Mouse (Mus musculus): ENCODE results near the gene Kcnj16.
A peak's percentile ranks its signal among the peaks of the same experiment; 100 is the strongest.

The Kcnj16 gene

DNA sequence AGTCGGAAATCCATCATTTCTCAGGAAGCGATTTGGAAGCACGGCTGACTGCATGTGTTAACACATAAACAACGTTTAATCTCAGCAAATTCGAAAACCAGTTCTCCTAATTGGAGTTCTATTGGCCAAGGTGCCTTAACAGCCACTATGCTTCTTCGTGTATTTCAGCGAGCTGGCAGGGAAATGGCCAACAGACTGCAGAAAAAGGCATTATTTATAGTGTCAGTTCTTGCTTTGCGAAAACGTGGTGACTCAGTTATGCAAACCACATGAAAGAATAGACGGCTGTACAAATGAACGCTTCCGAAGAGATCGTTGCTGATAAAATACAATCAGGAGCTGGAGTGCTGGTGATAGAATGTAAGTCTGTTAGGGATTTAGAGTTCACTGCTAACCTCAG is 88.2 kb downstream of the Kcnj16 start:
- DNase-seq (ENCODE audit: low spot score), result no peak

DNA sequence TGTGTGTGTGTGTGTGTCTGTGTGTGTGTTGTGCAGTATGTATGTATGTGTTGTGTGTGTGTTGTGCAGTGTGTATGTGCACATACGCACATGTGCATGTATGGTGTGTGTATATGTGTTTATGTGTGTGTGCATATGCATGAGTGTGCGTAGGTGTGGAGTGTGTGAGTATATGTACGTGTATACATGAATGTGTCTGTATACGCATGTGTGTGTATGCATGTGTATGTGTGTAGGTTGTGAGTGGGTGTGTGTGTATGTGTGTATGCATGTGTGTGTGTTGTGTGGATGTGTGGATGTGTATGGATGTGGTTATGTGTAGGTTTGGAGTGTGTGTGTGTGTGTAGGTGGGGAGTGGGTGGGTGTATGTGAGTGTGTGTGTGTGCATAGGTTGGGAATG is 89.6 kb downstream of the Kcnj16 start:
- DNase-seq (ENCODE audit: low spot score), result no peak

DNA sequence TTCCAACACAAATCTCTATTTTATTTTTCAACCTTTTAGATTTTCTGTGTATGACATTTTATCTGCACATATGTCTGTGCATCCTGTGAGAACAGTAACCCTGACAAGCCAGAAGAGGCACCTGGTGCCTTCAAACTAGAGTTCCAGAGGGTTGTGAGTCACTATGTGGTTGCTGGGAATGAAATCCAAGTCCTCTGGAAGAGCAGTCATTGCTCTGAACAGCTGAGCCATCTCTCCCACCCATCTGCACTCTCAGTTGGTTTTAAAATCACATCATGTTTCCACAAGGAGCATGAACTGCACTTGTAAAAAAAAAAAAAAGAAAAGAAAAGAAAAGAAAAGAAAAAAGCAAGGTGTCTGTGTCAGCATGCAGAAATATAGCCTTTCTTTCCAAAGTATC is 91.6 kb downstream of the Kcnj16 start:
- no peak for DNase-seq (ENCODE audit: low spot score)

- DNase-seq (ENCODE audit: low spot score), result no peak
Measured at GRCm38 (mm10) chr11:111060216-111060615, 92.4 kb downstream of the Kcnj16 start.

- no peak for DNase-seq (ENCODE audit: low spot score)
Measured at GRCm38 (mm10) chr11:111064751-111065527, 97.1 kb downstream of the Kcnj16 start.

- DNase-seq (ENCODE audit: low spot score), result peak; percentile 81
Measured at GRCm38 (mm10) chr11:111065635-111066298, 97.9 kb downstream of the Kcnj16 start, which contains the start of gene Kcnj2. Gene Kcnj2, plus strand, starts transcription at chr11:111066164.

GRCm38 (mm10) chr11:111066299-111066691 is 98.5 kb downstream of the Kcnj16 start:
- DNase-seq (ENCODE audit: low spot score), result no peak

- no peak for DNase-seq (ENCODE audit: low spot score)
Measured at GRCm38 (mm10) chr11:111067787-111068186, 100.0 kb downstream of the Kcnj16 start.

- DNase-seq (ENCODE audit: low spot score), result no peak
Measured at GRCm38 (mm10) chr11:111070460-111070859, 102.6 kb downstream of the Kcnj16 start.

- no peak for DNase-seq (ENCODE audit: low spot score)
Measured at GRCm38 (mm10) chr11:111074131-111074530, 106.3 kb downstream of the Kcnj16 start.

Measured in layer of hippocampus, adult 9-10 months (tissue).